Mouse (Mus musculus) heart, postnatal 10 days (tissue): ENCODE results near the gene Cdk5r1. TPM values are rescaled to one million over a fixed set of nuclear protein-coding genes. Genes with fewer than 3 reads are reported as not detected.
"Not testable (repeated sequence)": the region's sequence is repeated elsewhere in the genome, so short reads cannot be mapped to it uniquely, and the experiment has no call there.

Experiments used
- DNase-seq, 2 experiments: peaks; one replicate each; pipeline ENCODE4 v3.0.0; 2021
- intact Hi-C: fragments of 180-260 bp; cut with DNase I; formaldehyde crosslinking; loops from one replicate; pipeline ENCODE4 v1.15.1; 2025
- total RNA-seq, 2 experiments: library from RNA; stranded (reverse); gene quantifications; 2 replicates each; pipeline ENCODE4 v1.2.3; 2021

Cdk5r1 gene
- total RNA-seq: 1 to 10 TPM; 1.9 to 2.0 TPM

DNA sequence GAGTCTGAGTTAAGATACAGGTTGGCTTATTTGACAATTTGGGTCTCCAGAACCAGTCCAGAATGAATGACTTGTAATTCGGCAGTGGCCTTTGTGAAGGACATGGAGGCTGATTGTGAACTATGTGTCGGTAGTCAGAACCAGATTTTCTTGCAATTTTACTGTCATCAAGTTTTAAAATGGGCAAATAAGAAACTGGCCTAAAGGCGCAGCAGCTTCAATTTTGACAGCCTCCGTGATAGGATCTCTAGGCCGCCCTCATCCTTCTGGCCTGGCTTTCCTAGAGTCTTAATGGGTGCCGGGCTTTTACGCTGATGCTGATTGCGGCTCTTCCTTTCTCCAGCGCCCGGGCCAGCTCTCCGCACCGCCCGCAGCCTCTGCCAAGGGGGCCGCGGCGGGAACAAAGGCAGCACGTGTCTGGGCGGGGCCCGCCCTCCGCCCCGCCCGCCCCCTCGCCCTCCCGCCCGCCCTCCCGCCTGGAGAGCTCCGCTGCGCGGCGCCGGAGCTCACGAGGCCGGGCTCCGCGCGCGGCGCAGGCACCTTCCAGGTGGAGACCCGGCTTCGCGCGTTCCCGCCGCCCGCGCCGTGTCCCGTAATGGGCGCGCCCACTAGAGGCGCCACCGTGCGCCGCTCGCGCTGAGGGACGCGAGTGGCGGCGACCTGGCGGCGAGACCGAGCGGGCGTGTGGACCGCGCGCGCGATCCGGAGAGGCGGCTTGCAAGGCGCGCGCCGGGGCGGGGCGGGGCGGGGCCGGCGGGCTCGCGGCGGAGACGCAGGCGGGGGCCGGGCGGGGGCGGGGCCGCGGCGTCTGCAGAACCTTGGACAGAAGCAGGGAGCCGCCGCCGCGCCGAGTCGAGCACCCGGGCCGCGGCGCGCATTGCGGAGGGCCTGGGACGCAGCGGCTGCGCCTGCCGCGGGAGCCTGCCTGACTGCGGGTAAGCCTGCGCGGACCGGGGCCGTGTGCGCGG is at the start of gene Cdk5r1:
Gene Cdk5r1 (plus strand): TSS at position 802 of the 968 bp plus-strand sequence.
- intact Hi-C loops: loop anchor here (5.0 kb wide), 2 partner anchors 46 to 126 kb away; no protein-coding TSS in a partner anchor
- DNase-seq: peak; percentile 89 to 90

DNA sequence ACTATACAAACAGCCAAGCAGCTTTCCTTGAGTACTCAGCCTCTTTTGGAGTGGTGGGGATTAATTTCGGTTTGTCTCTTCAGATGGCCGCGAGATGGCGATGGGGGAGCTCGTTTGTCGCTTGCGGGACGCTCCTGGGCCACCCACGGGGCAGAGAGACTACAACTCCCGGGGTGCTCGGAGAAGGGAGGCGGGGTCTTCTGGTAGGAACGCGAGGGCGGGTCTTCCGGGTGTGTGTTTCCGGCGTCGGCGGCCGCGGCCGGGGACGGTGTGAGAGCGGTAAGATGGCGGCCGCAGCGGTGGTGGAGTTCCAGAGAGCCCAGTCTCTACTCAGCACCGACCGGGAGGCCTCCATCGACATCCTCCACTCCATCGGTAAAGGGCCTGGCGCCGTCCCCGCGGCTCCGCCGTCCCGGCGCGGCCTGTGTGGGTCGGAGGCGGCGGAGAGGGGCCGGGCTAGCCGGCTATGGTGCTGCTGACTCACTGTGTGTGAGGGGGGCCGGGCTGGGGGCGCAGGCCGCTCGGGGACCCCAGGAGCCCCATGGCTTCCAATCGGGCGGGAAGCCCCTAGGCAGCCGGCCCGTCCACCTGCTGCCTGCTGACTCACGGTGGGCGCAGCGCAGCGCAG is 48.3 kb upstream of the Cdk5r1 start, which contains the start of gene Psmd11:
Gene Psmd11 (plus strand): TSS at position 235 of the 628 bp plus-strand sequence.
- intact Hi-C loops: loop anchor here (1.0 to 10.0 kb wide), 2 partner anchors 242 to 386 kb away; partner anchors contain the start of gene Tmem98
- DNase-seq: peak; percentile 96 to 97

DNA sequence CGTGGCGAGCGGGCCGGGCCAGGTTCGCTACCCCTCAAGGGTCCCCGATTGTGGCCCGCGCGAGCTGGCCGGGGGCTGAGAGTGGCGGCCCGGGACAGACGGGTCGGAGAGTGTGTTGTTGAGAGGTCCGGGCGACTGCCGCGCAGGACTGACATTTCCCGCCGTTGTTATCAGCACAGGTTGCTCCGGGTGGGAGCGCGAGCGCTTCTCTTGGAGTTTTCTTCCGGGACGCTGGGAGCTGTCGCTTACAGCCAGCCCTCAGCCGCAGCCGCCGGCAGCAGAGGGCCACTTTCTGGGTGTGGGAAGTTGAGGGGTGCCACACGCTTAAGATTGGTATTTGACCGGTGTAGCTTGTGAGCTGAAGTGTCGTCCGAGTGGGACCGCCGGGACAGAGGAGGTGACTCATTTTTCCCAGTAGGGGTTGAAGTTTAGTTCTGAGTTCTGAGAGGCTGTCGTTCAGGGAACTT is 47.8 kb upstream of the Cdk5r1 start:
- peak; percentile 53 to 61 for DNase-seq
- intact Hi-C loops: loop anchor here (10.0 kb wide), 1 partner anchor 386 kb away; the partner anchor contains the start of gene Tmem98

GRCm38 (mm10) chr11:80429500-80430166 is 47.2 kb upstream of the Cdk5r1 start:
- intact Hi-C loops: loop anchor here (10.0 kb wide), 1 partner anchor 385 kb away; the partner anchor contains the start of gene Tmem98
- DNase-seq: peak in 1 of 2 experiments; percentile 11

- intact Hi-C loops: no loop called here
- no peak for DNase-seq
Measured at GRCm38 (mm10) chr11:80430366-80430910, 46.4 kb upstream of the Cdk5r1 start.

DNA sequence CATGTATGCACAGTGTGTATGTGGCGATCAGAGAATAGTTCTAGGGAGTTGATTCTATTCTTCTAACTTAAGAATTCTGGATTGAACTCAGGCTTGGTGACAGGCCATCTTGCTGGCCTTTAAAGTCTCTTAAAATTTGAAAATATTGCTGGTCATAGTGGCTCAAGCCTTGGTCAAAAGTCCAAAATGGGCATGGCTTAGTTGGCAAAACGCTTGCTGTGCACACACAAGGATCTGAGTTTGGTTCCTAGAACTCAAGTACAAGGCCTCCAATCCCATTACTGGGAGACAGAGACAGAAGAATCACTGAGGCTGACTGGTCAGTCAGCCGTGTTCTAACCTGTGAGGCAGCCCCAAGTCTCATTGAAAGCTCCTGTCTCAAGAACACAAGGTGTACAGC is 29.9 kb upstream of the Cdk5r1 start:
- intact Hi-C loops: no loop called here
- no peak for DNase-seq

DNA sequence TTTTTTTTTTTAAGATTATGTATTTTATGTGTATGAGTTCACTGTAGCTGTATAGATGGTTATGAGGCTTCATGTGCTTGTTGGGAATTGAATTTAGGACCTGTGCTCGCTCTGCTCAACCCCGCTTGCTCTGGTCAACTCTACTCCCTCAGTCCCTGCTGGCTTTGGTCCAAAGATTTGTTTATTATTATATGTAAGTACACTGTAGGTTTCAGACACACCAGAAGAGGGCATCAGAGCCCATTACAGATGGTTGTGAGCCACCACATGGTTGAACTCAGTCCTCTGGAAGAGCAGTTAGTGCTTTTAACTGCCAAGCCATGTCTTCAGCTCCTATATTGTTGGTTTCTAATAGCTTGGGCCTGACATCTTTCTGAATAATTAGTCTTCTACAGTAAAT is 27.0 kb upstream of the Cdk5r1 start:
- intact Hi-C loops: no loop called here
- no peak for DNase-seq

GRCm38 (mm10) chr11:80452242-80452641 is 24.6 kb upstream of the Cdk5r1 start:
- no peak for DNase-seq
- intact Hi-C loops: no loop called here

- intact Hi-C loops: no loop called here
- no peak for DNase-seq
Measured at GRCm38 (mm10) chr11:80453198-80453597, 23.6 kb upstream of the Cdk5r1 start.

DNA sequence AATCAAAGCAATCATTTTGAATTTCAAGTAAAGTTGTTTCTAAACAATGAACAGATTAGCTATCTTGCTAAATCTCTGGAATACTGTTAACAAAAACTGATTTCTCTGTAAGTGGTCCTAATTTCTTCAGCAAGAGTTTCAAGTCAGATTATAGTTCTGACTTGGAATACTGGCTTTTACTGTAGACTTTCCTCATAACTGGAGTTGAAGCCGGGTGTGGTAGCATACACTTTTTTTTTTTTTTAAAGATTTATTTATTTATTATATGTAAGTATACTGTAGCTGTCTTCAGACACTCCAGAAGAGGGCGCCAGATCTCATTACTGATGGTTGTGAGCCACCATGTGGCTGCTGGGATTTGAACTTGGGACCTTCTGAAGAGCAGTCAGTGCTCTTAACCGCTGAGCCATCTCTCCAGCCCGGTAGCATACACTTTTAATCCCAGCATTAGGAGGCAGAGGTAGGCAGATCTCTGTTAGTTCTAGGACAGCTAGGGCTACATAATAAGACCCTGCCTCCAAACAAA is 13.2 kb upstream of the Cdk5r1 start:
- DNase-seq: not testable (repeated sequence)
- intact Hi-C loops: loop anchor here (5.0 kb wide), 1 partner anchor 209 kb away; no protein-coding TSS in a partner anchor

DNA sequence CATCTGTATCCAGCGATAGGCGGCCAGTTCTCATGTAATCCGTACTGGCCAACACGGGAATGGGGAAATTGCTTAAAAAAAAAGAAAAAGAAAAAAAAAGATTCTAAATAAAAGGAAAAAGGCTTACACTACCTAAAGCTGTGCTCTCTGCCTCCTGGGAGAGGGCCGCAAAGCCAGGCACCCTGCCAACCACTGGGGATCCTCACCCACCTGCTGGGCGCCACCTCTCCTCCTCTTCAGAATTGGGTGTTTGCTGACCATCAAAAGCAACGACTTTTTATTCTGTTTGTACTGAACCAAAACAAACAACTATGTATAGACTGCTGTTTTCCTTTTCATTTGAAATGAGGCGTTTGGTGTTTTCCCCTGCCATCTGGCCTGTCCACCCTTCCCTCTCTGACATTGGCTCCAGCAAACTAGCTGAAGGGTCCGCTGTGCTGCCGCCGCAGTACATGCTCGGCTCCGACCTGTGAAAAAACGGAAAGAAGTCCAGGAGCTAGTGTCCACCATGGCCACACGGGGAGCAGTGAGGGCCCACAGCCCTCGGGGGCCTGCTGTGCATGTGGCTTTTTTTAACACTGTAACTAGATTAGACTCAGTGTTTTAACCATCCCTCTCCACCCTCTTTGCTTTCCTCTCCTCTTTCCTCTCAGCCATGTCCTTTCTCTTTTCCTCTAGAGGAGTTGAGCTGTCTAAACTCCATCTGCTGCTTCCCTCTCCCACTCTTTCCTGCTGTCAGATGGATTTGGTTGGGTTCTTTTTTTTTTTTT is 4.8 kb upstream of the Cdk5r1 start:
- DNase-seq: no peak
- intact Hi-C loops: no loop called here

GRCm38 (mm10) chr11:80474175-80474691 is 2.6 kb upstream of the Cdk5r1 start:
- DNase-seq: no peak
- intact Hi-C loops: no loop called here

DNA sequence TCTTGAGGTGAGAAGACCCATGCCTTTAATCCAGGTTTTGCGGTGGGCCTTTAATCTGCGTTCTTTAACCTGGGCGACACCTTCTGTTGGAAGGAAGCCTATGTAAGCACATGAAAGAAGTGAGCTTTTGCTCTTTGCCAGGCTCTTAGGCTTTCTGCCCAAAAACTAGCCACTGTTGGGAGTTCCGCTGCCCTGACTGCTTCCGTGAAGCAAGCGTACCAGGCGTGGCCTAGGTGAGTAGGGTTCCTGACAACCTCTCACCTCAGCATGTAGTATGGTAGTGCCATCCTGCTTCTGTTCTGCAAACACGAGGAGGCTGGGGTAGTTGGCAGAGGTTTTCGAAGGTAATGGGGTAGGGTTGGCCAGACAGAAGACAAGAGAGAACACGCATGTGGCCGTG is 2.0 kb upstream of the Cdk5r1 start:
- DNase-seq: no peak
- intact Hi-C loops: loop anchor here (5.0 kb wide), 2 partner anchors 47 to 127 kb away; no protein-coding TSS in a partner anchor

GRCm38 (mm10) chr11:80475544-80475943 is 1.3 kb upstream of the Cdk5r1 start:
- no peak for DNase-seq
- intact Hi-C loops: loop anchor here (5.0 kb wide), 2 partner anchors 47 to 127 kb away; no protein-coding TSS in a partner anchor

DNA sequence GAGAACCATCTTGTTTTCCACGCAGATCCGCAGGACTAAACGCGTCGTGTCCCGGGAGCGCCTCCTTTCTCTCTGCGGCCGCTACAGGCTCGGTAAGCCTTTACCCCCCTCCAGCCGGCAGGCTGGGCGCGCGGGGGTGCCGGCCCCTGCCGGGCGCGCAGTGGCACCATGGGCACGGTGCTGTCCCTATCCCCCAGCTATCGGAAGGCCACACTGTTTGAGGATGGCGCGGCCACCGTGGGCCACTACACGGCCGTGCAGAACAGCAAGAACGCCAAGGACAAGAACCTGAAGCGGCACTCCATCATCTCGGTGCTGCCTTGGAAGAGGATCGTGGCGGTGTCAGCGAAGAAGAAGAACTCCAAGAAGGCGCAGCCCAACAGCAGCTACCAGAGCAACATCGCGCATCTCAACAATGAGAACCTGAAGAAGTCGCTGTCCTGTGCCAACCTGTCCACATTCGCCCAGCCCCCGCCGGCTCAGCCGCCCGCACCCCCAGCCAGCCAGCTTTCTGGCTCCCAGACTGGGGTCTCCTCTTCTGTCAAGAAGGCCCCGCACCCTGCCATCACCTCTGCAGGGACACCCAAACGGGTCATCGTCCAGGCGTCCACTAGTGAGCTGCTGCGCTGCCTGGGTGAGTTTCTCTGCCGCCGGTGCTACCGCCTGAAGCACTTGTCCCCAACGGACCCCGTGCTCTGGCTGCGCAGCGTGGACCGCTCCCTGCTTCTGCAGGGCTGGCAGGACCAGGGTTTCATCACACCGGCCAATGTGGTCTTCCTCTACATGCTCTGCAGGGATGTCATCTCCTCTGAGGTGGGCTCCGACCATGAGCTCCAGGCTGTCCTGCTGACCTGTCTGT is 747 bp downstream of the Cdk5r1 start:
- peak in 1 of 2 experiments; percentile 20 for DNase-seq
- intact Hi-C loops: loop anchor here (5.0 kb wide), 2 partner anchors 45 to 125 kb away; no protein-coding TSS in a partner anchor

DNA sequence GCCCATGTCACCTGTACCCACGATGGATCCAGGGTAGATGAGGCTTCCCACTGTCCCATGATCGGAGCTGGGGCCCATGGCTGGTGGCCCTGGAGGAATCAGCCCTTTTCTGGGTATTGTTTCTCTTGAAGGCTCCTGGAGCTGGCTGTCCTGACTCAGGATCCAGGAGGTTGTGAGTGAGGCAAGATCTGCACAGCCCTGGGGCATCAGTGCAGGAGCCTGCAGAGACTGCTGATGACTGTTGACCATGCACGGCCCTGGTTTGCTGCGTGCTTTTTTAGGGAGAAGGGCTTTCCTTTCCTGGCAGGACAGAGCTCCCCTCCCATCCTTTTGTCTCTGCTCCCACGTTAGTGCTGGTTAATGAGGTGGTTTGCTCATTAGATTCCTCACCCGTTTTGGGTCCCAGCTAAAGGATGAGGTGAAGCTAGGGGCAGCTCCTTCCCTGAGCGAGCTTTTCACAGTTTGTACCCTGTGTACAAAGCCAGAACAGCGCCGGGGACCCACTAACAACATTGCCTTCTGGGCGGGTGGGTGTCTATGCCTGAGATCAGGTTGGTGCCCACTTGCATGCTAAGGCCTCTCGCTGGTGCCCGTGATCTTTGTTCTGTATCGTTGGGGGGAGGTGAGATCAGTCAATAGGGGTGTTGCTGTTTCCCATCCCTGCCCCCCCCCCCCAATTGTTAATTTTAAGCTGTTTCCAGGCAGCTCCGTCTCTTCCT is 2.0 kb downstream of the Cdk5r1 start:
- DNase-seq: no peak
- intact Hi-C loops: loop anchor here (5.0 kb wide), 2 partner anchors 43 to 123 kb away; no protein-coding TSS in a partner anchor

DNA sequence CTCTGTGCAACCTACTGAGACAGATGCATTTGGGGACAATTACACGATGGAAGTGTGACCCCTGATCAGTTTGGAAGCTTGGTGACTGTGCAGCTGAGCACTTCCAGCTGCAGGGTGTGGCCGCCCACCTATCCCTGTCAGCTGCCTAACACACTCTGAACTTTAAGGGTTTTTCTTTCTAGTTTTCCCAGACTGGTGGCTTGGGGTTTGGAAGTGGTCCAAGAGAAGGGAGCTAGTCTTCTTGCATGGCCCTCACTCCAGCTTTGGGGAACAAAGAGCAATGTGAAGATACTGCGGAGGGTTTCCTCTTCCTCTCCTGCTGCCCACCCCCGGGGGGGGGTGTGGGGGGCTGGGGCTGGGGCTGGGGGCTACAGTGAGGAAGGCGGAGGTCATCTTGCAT is 2.6 kb downstream of the Cdk5r1 start:
- intact Hi-C loops: loop anchor here (5.0 kb wide), 2 partner anchors 43 to 123 kb away; no protein-coding TSS in a partner anchor
- no peak for DNase-seq
